Mouse (Mus musculus): Measurements from ENCODE around the gene Fibp. TPM values are rescaled to one million over a fixed set of nuclear protein-coding genes. Genes with fewer than 3 reads are reported as not detected.

The Fibp gene
- polyA plus RNA-seq, 1 experiment from 2014 or later, result 25.9 TPM

DNA sequence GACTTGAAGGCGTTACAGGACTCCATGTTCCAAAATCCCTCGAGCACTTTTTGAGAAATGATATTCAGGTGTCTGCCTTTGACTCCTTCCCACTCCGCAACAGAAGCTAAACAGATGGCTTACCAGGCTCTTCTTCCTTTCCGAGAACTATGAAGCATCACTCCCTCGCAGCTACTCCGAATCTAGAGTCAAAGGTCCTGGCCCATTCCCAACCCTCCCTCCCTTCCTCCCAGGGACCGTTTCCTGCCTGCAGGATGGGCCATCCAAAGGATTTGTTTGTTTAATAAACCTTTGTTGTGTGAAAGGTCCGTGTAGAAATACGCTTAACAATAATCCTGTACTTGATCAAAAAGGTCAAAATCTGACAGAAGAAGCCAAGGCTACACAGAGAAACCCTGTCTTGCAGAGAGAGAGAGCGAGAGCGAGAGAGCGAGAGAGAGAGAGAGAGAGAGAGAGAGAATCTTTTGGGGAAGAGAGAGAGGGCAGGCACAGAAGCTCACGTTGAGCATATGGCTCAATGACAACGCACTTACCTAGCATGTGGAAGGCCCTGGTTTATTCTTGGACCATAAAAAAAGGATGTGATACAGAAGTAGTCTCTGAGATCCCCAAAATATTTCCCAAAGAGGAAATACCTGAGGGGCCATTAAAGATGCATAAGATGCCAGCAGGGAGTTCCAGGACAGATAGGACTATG, 2.5 kb upstream of the Fibp start, which contains the start of gene Ccdc85b:
Gene Ccdc85b, minus strand, starts transcription at position 149 of the 697 bp plus-strand sequence.
- 13% methylated on average over 14 of the region's 14 CpGs for WGBS (ENCODE audit: insufficient replicate concordance)
- Histone ChIP-seq H3K27ac (ENCODE audit: low read length) (peak within 1 kb of the TSS; percentile 78), H3K4me2 (ENCODE audit: low read depth, low read length) (peak within 1 kb of the TSS; percentile 100), H3K9me3 (replicated peaks; ENCODE audit: control insufficient read depth, low read length) (no peaks in the 10 kb centered on the region), H3K4me1 (ENCODE audit: control insufficient read depth, low read depth, low read length) (peaks cover 34% of the 10 kb centered on the region), H3K36me3 (ENCODE audit: control insufficient read depth, insufficient read depth) (no peaks in the 10 kb centered on the region), H3K4me3 (ENCODE audit: low read depth, low read length) (peak within 1 kb of the TSS; percentile 80), H3K27me3 (ENCODE audit: control insufficient read depth, insufficient read depth, low read depth, low read length) (no peaks in the 10 kb centered on the region), H3K9ac (ENCODE audit: low read depth, low read length) (peak within 1 kb of the TSS; percentile 77)
- no peak for ATAC-seq (ENCODE audit: low read depth)

DNA sequence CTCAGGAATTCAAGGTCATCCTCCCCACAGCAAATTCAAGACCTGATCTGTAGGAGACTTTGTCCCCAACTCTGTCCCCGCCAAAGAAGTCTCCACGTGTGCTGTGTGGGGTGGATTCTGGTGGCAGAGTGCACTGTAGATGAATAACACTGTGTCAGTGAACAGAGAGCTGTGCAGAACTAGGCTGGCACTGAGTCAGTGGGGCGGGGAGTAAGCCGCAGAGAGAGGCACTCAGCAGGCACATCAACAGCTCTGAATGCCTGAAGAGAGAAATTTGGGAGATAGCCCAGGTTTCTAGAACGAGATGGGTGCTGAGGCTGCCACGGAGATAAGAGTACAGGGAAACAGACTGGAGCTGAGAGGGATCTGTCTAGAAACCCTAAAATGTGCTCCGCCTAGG, 1.4 kb upstream of the Fibp start:
- peaks cover 34% of the 10 kb centered on the region for H3K4me1 ChIP-seq (ENCODE audit: control insufficient read depth, low read depth, low read length)
- no peak overlapping the region for H3K4me2 ChIP-seq (ENCODE audit: low read depth, low read length)

DNA sequence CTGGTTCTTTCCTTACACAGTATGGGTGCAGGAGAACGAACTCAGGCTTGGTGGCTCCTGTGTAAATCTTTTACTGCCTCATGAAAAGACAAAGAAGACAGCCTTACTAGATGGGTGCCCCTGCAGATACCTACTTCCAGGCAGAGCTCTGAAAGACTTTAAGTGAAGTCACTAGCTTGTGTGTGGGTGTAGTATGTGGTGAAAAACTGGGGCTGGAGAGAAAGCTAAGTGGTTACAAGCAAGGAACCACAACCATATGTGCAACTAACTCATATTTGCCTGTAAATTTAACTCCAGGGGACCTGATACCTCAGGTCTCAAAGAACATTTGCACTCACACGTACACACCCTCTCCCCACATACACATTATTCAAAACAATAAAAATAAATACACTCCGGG, 519 bp upstream of the Fibp start:
- Histone ChIP-seq H3K27ac (ENCODE audit: low read length) (peak overlapping the region; percentile 11; the same call in 1 of the 2 replicates), H3K9me3 (replicated peaks; ENCODE audit: control insufficient read depth, low read length) (no peaks in the 10 kb centered on the region), H3K4me1 (ENCODE audit: control insufficient read depth, low read depth, low read length) (peaks cover 34% of the 10 kb centered on the region), H3K9ac (ENCODE audit: low read depth, low read length) (peak overlapping the region; percentile 85), H3K4me3 (ENCODE audit: low read depth, low read length) (peak overlapping the region; percentile 88), H3K4me2 (ENCODE audit: low read depth, low read length) (peak overlapping the region; percentile 92), H3K36me3 (ENCODE audit: control insufficient read depth, insufficient read depth) (no peaks in the 10 kb centered on the region), H3K27me3 (ENCODE audit: control insufficient read depth, insufficient read depth, low read depth, low read length) (no peaks in the 10 kb centered on the region)
- WGBS (ENCODE audit: insufficient replicate concordance), result 27% methylated on average over 3 of the region's 3 CpGs
- no peak for ATAC-seq (ENCODE audit: low read depth)

More for the DNA sequence above, 1.4 kb upstream of the Fibp start:
- H3K27me3 ChIP-seq (ENCODE audit: control insufficient read depth, insufficient read depth, low read depth, low read length), result no peaks in the 10 kb centered on the region
- 52% methylated on average over 7 of the region's 7 CpGs for WGBS (ENCODE audit: insufficient replicate concordance)
- H3K4me3 ChIP-seq (ENCODE audit: low read depth, low read length), result no peak overlapping the region
- H3K36me3 ChIP-seq (ENCODE audit: control insufficient read depth, insufficient read depth), result no peaks in the 10 kb centered on the region
- no peak for ATAC-seq (ENCODE audit: low read depth)
- H3K9ac ChIP-seq (ENCODE audit: low read depth, low read length), result no peak overlapping the region
- H3K27ac ChIP-seq (ENCODE audit: low read length), result no peak overlapping the region
- no peaks in the 10 kb centered on the region for H3K9me3 ChIP-seq (replicated peaks; ENCODE audit: control insufficient read depth, low read length)

DNA sequence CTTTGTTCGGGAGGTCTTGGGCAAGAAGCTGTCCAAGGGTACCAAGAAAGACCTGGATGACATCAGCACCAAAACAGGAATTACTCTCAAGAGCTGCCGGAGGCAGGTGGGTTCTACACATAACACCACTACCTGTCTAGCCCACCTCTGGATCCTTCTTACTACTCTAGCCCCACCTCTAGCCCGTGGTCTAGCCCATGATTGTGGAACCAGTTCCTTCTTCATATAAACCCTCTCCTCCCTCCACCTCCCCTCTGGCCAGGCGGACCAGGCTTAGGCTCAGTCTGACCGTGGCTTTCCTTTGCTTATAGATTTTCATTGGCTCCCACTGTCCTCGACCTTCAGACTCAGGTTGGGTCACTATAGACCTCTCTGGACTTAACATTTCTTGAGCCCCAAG, 996 bp downstream of the Fibp start:
- Histone ChIP-seq H3K4me3 (ENCODE audit: low read depth, low read length) (no peak overlapping the region), H3K27ac (ENCODE audit: low read length) (no peak overlapping the region), H3K9me3 (replicated peaks; ENCODE audit: control insufficient read depth, low read length) (no peaks in the 10 kb centered on the region), H3K36me3 (ENCODE audit: control insufficient read depth, insufficient read depth) (no peaks in the 10 kb centered on the region), H3K4me1 (ENCODE audit: control insufficient read depth, low read depth, low read length) (peaks cover 24% of the 10 kb centered on the region), H3K4me2 (ENCODE audit: low read depth, low read length) (peak overlapping the region; percentile 92), H3K9ac (ENCODE audit: low read depth, low read length) (no peak overlapping the region), H3K27me3 (ENCODE audit: control insufficient read depth, insufficient read depth, low read depth, low read length) (no peaks in the 10 kb centered on the region)
- no peak for ATAC-seq (ENCODE audit: low read depth)
- WGBS (ENCODE audit: insufficient replicate concordance), result 75% methylated on average over 6 of the region's 6 CpGs

DNA sequence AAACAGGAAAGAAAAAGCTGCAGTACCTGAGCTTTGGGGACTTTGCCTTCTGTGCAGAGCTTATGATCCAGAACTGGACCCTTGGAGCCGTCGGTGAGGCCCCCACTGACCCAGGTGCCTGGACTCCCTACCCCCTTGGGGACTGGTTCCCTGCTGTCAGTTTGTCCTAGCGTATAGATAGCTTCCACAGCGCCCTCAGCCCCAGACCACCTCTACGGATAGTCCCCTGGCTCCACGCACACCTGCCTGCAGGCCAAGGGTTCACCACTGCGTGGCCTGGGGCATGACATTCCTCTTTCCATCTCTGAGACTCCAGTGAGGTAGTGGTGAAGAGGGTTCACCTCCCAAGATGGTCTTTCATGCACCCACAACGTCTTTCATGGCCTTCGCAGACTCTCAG, 2.8 kb downstream of the Fibp start:
- H3K36me3 ChIP-seq (ENCODE audit: control insufficient read depth, insufficient read depth), result no peaks in the 10 kb centered on the region
- H3K9me3 ChIP-seq (replicated peaks; ENCODE audit: control insufficient read depth, low read length), result no peaks in the 10 kb centered on the region
- WGBS (ENCODE audit: insufficient replicate concordance), result 82% methylated on average over 9 of the region's 9 CpGs
- H3K4me2 ChIP-seq (ENCODE audit: low read depth, low read length), result no peak overlapping the region
- no peak for ATAC-seq (ENCODE audit: low read depth)
- H3K9ac ChIP-seq (ENCODE audit: low read depth, low read length), result no peak overlapping the region
- no peaks in the 10 kb centered on the region for H3K27me3 ChIP-seq (ENCODE audit: control insufficient read depth, insufficient read depth, low read depth, low read length)
- no peak overlapping the region for H3K4me3 ChIP-seq (ENCODE audit: low read depth, low read length)
- no peak overlapping the region for H3K27ac ChIP-seq (ENCODE audit: low read length)
- peaks cover 10% of the 10 kb centered on the region for H3K4me1 ChIP-seq (ENCODE audit: control insufficient read depth, low read depth, low read length)

DNA sequence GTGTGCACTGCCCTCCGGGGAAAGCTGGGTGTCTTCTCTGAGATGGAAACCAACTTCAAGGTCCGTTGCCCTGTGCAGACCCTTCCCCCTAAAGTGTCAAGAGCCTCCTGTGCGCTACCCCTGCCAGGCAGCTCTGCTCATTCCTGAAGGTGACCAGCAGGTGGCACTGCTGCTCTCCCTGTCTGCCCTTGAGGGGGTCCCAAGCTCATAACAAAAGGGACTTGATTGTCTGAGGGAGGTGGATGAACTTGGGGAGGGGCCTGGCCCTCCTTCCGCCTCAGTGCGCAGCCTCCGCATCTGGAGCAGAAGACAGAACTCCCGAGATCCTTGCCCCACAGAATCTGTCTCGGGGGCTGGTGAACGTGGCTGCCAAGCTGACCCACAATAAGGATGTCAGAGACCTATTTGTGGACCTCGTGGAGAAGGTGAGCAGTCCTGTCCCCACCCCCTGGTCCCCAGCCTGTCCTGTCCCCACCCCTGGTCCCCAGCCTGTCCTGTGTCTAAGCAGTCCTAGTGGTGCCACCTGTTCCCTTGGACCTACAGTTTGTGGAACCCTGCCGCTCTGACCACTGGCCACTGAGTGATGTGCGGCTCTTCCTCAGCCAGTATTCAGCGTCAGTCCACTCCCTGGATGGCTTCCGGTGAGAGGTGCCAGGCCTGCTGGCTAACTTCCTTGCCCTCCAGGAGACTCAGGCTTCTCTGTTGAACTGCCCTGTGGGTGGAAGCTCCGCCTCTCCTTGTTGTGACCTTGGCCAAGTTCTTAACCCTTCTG, 3.6 kb downstream of the Fibp start:
- Histone ChIP-seq H3K4me2 (ENCODE audit: low read depth, low read length) (no peak overlapping the region), H3K9me3 (replicated peaks; ENCODE audit: control insufficient read depth, low read length) (no peaks in the 10 kb centered on the region), H3K27ac (ENCODE audit: low read length) (no peak overlapping the region), H3K4me1 (ENCODE audit: control insufficient read depth, low read depth, low read length) (peaks cover 10% of the 10 kb centered on the region), H3K27me3 (ENCODE audit: control insufficient read depth, insufficient read depth, low read depth, low read length) (no peaks in the 10 kb centered on the region), H3K4me3 (ENCODE audit: low read depth, low read length) (no peak overlapping the region), H3K9ac (ENCODE audit: low read depth, low read length) (no peak overlapping the region), H3K36me3 (ENCODE audit: control insufficient read depth, insufficient read depth) (no peaks in the 10 kb centered on the region)
- no peak for ATAC-seq (ENCODE audit: low read depth)
- 56% methylated on average over 15 of the region's 15 CpGs for WGBS (ENCODE audit: insufficient replicate concordance)

DNA sequence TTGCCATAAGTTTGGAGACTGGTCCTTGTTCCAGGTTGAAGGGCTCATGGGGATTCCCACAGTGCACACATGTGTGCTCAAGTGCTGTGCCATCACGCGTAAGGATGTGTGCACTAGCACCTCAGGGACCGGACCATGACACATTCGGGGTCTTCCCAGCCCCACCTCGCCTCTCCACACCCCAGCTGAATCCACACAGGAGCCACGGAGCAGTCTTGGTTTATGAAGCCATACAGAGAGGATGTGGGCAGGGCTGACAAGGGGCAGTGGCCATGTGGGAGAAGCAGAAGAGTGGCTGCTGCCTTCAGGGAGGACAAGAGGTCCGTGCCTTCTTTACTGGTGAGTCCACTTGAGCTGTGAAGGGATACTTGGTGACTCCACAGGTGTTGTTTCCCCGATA, 4.6 kb downstream of the Fibp start:
- Histone ChIP-seq H3K4me1 (ENCODE audit: control insufficient read depth, low read depth, low read length) (peaks cover 6% of the 10 kb centered on the region), H3K36me3 (ENCODE audit: control insufficient read depth, insufficient read depth) (no peaks in the 10 kb centered on the region), H3K4me3 (ENCODE audit: low read depth, low read length) (no peak overlapping the region), H3K9me3 (replicated peaks; ENCODE audit: control insufficient read depth, low read length) (no peaks in the 10 kb centered on the region), H3K9ac (ENCODE audit: low read depth, low read length) (no peak overlapping the region), H3K27me3 (ENCODE audit: control insufficient read depth, insufficient read depth, low read depth, low read length) (no peaks in the 10 kb centered on the region), H3K4me2 (ENCODE audit: low read depth, low read length) (no peak overlapping the region), H3K27ac (ENCODE audit: low read length) (no peak overlapping the region)
- no peak for ATAC-seq (ENCODE audit: low read depth)
- WGBS (ENCODE audit: insufficient replicate concordance), result 77% methylated on average over 8 of the region's 8 CpGs

DNA sequence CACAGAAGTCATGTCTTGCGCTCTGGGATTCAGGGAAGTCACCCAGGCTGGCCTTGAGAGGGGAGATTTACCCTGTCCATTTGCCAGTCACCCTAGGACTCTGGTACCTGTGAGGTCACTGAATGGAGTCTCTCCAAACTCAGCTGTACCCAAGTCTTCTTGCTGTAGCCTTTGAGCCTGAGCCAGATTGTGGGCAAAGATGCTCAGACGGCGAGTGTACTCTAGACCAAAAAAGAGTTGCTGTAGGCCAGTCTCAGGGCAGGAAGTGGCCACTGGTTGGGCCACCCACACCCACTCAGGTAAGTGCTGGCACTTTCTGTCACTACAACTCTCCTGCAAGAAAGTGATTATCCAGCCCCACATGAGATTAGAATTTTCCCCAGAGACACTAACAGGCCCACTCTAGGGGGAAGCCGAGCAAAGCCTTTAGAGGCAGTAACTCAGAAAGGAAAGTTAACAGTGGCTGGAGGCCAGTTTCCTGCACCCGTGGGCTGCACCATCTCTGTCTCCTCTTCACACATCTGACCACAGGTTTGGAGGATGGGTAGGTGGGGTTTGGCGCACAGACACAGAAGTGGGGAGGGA, 6.6 kb downstream of the Fibp start:
- no peaks in the 10 kb centered on the region for H3K27me3 ChIP-seq (ENCODE audit: control insufficient read depth, insufficient read depth, low read depth, low read length)
- H3K27ac ChIP-seq (ENCODE audit: low read length), result no peak overlapping the region
- no peak for ATAC-seq (ENCODE audit: low read depth)
- H3K4me1 ChIP-seq (ENCODE audit: control insufficient read depth, low read depth, low read length), result no peaks in the 10 kb centered on the region
- no peak overlapping the region for H3K4me2 ChIP-seq (ENCODE audit: low read depth, low read length)
- 69% methylated on average over 6 of the region's 6 CpGs for WGBS (ENCODE audit: insufficient replicate concordance)
- H3K9me3 ChIP-seq (replicated peaks; ENCODE audit: control insufficient read depth, low read length), result no peaks in the 10 kb centered on the region
- no peaks in the 10 kb centered on the region for H3K36me3 ChIP-seq (ENCODE audit: control insufficient read depth, insufficient read depth)
- H3K4me3 ChIP-seq (ENCODE audit: low read depth, low read length), result no peak overlapping the region
- no peak overlapping the region for H3K9ac ChIP-seq (ENCODE audit: low read depth, low read length)

DNA sequence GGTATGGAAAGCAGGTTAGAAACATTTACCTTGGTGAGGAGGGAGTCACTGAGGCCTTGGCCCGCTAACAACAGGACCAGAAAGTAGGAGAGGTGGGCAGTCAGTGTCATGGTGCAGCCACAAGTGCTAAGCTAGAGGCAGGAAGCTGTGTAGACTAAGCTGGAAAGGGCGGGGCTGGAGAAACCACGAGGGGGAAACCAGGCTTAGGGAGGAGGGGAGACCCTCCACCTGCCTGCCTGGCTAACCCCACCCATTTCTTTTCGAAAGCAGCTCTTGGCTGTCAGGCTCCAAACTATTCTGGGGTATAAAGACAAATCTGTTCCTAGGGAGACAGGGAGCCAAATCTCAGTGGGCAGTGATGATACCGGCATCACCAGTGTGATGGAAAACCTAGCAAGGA, 8.0 kb downstream of the Fibp start, which contains the start of gene Ctsw:
Gene Ctsw, minus strand, starts transcription at position 134 of the 400 bp plus-strand sequence.
- peaks cover 4% of the 10 kb centered on the region for H3K27me3 ChIP-seq (ENCODE audit: control insufficient read depth, insufficient read depth, low read depth, low read length)
- H3K4me2 ChIP-seq (ENCODE audit: low read depth, low read length), result no peak within 1 kb of the TSS
- H3K4me1 ChIP-seq (ENCODE audit: control insufficient read depth, low read depth, low read length), result no peaks in the 10 kb centered on the region; the same call in 1 of the 2 replicates
- no peak within 1 kb of the TSS for H3K9ac ChIP-seq (ENCODE audit: low read depth, low read length)
- ATAC-seq (ENCODE audit: low read depth), result no peak
- no peak within 1 kb of the TSS for H3K4me3 ChIP-seq (ENCODE audit: low read depth, low read length)
- WGBS (ENCODE audit: insufficient replicate concordance), result 35% methylated on average over 5 of the region's 5 CpGs
- no peak within 1 kb of the TSS for H3K27ac ChIP-seq (ENCODE audit: low read length)
- no peaks in the 10 kb centered on the region for H3K36me3 ChIP-seq (ENCODE audit: control insufficient read depth, insufficient read depth)
- H3K9me3 ChIP-seq (replicated peaks; ENCODE audit: control insufficient read depth, low read length), result no peaks in the 10 kb centered on the region

Data from liver, embryonic 16.5 days (tissue).